Mouse (Mus musculus): ENCODE data around the gene Bbs5.
"Not testable (repeated sequence)": the region's sequence is repeated elsewhere in the genome, so short reads cannot be mapped to it uniquely, and the experiment has no call there.

Gene Bbs5

GRCm38 (mm10) chr2:69646726-69647490, at the start of gene Bbs5:
Gene Bbs5 (plus strand): TSS chr2:69647171.
- DNase-seq = peak; percentile 97

DNA sequence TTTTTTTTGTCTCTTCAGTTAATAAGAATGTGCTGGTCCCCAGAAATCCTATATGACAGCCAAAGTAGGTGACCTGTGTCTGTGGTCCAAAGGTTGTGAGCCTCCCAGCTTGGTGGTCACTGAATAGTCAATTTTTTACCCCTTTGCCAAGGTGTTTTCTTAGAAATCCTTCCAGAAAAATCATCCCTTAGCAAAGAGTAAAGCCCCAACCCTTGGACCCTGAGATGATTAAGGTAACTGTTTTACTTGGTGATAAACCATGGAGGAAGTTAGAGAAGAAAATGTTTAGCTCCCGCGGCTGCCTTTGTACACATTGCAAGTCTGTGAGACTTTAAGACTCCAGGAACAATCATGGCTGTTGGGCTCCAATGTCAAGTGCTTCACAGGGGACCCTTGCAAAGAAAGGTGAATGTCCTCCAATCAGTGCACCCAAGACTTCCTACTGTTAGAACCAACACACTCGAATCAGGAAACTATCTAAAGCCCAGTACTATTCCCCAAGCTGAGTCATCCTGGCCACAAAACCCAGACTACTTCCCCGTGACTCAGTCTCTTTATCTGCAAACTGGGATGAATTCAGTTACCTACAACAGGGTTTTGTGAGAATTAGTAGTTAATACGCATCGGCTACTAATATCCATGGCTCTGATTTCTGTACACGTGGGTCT, 43.1 kb upstream of the Bbs5 start:
- no peak for DNase-seq

DNA sequence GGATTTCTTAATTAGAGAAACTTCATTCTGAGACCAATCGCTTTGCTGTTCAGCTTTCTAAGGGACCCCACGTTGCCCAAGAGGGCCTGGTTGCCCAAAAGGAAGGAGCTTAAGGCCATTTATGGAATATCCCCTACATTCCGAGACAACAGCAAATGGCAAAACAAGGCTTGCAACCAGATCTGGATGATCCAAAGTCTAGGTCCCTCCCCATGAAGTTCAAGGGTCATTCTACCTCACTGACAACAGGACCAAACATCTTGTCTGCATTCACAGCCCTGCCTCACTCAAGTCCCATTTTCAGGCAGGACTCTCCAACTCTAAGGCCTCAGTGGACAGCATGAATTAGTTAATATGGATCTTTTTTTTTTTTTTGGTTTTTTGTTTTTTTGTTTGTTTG, 40.4 kb upstream of the Bbs5 start:
- DNase-seq = no peak

- no peak for DNase-seq
These were observed 34.7 kb upstream of the Bbs5 start for GRCm38 (mm10) chr2:69612237-69612636.

- DNase-seq = no peak
These were observed 34.3 kb upstream of the Bbs5 start for GRCm38 (mm10) chr2:69612716-69613115.

DNA sequence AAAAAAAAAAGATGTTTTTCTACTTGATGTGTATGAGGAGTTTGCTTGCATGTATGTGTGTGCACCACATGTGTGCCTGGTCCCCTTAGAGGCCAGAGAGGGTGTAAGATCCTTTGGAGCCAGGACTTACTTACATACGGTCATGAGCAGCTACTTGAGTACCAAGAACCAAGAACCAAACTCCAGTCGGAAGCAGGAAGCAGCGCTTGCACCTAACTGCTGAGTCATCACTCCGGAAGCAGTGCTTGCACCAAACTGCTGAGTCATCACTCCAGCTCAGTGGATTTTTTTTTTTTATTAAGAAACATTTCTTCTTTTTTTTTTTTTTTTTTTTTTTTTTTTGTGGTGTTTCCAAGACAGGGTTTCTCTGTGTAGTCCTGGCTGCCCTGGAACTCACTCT, 33.7 kb upstream of the Bbs5 start:
- no peak for DNase-seq

GRCm38 (mm10) chr2:69618336-69618735, 28.6 kb upstream of the Bbs5 start:
- DNase-seq = no peak

- no peak for DNase-seq
These were observed 27.7 kb upstream of the Bbs5 start for GRCm38 (mm10) chr2:69619286-69619685.

DNA sequence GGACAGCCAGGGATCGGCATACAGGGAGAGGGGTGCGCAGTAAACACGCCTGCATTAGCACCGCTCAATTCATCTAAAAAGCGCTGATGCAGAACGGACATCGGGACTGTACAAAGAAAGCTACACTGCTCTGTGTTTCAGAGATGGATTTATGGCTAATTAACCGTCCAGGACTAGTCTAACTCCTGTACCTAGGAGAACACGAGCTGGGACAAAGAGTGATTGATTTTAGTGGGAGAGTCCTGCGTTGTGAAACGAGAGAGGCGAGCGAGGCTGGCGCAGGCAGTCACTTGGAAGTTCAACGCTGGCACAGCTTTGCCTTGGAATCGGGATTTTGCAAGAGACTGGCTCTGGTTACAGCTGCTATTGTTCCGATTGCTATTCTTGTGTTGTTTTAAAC, 17.8 kb upstream of the Bbs5 start:
- no peak for DNase-seq

- no peak for DNase-seq
These were observed 17.1 kb upstream of the Bbs5 start for GRCm38 (mm10) chr2:69629914-69630313.

DNA sequence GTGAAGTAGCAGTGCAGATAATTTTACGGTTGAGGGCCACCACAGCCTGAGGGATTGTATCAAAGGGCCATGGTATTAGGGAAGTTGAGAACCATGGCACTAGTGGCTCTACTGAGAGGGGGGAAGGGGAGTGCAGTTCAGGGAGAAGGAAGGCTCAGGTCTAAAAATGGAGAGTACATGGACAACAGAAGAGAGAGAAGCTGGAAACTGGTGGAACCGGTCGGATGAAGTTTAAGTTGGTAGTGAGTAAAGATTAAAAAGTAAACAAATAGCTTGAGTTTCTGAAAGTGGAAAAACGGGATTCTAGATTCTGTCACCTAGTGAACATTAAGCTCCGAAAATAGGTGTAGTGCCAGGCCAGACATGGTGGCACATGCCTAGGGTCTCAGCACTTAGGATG, 16.2 kb upstream of the Bbs5 start:
- DNase-seq = no peak

DNA sequence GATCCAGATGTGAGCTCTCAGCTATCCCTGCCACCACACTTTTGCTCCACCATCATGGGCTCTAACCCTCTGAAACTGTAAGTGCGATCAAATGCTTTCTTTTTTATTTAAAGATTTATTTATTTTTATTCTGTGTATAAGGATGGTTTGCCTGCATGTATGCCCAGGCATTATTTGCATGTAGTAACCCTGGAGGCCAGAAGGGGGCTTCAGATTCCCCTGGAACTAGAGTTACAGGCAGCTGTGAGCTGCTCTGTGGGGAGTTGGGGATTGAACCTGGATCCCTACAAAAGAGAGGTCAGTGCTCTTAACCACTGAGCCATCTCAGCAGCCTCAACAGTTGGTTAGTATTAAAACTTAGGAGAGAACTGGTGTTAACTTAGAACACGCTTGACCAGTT, 15.5 kb upstream of the Bbs5 start:
- no peak for DNase-seq

GRCm38 (mm10) chr2:69635064-69635701, 11.8 kb upstream of the Bbs5 start:
- peak; percentile 36 to 61 for DNase-seq

DNA sequence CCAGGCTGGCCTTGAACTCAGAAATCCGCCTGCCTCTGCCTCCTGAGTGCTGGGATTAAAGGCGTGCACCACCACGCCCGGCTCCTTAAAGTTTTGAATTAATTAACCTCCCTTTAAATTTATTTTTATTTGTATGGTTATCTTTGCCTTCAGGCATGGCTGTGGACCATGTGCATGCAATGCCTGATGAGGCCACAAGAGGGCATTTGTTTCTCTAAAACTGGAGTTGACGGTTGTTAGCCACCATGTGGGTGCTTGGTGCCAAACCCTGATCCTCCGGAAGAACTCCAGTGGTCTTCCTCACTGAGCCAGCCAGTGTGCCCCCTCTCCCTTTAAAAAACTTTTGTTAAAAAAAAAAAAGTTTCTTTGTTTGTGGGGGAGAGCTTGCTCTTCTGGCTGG, 11.2 kb upstream of the Bbs5 start:
- peak; percentile 20 to 60 for DNase-seq

DNA sequence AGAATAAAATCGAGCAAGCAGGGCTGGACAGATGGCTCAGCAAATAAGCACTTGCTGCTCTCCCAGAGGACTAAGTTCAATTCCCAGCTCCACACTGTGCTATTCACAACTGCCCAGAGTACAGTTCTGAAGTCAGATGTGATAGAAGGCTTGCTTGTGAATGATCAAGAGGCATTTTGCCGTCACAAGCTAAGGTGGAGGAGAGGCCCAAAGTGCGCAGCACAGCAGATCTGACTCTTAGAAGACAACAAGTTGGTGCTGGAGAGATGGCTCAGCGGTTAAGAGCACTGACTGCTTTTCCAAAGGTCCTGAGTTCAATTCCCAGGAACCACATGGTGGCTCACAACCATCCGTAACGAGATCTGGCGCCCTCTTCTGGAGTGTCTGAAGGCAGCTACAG, 9.0 kb upstream of the Bbs5 start:
- DNase-seq = not testable (repeated sequence)

DNA sequence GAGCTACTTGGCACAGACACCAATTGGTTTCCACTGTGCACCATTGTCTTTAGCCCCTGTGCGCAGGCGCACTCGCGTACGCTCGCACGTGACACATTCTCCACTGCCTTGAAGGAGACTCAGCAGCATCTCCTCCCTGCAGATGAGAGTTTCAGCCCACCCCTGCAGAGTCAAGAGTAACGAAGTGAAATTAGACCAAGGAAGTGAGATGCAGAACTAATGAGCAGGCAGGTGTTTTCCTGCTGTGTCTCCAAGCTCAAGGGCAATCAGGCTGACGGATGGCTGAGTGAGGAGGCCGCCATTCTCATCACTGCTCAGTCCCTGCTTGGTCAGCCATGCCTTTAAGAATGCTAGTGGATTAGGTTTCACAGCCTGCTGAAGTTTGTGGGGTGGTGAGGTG, 6.9 kb upstream of the Bbs5 start:
- DNase-seq = peak; percentile 27 to 50

- DNase-seq = no peak
These were observed 1.9 kb upstream of the Bbs5 start for GRCm38 (mm10) chr2:69644968-69645617.

GRCm38 (mm10) chr2:69649716-69650115, 2.7 kb downstream of the Bbs5 start:
- no peak for DNase-seq

DNA sequence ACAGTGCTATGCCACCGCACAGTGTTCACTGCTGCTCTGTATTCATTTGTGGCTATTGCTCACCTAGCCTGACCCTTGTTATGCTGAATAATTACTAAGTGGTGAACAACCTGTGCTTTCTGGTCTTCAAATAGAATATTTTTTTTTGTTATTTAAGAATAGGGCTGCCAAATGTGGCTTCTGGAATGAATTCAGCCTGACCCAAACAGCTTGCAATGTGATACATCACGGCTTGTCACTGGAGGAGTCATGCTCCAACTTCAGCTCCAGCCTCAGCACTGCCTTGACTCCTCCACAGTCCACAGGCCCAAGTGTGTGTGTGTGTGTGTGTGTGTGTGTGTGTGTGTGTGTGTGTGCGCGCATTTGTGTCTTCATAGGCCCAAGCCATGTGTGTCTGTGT, 12.4 kb downstream of the Bbs5 start:
- no peak for DNase-seq

DNA sequence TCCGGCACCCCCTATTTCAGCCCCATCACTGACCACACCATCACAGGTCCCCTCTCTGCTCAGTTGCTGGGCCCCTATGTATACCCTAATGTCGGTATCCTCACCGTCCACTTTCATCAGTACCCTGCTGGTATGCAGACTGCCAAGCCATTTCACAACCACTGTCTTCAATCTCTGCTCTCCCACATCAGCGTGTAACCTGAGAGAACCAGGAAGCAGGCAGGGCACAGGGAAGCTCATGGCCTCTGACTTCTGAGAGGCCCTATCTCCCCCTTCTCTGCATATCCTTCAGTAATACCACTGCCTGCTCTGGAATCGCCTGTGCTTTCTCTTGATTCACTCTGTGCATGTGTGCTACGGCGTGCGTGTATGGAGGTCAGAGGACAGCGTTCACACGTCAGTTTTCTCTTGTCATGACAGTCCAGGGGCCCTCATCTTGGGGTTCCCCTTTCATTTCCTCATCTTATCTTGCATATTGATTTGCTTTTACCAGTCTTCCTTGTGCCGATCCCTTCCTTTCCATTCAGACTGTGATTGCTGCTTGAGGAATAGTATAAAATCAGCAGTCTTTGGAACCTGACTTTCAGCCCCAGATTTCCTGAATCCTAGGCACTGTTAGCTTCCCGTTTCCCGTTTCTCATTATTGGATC, 17.0 kb downstream of the Bbs5 start:
- DNase-seq = no peak

DNA sequence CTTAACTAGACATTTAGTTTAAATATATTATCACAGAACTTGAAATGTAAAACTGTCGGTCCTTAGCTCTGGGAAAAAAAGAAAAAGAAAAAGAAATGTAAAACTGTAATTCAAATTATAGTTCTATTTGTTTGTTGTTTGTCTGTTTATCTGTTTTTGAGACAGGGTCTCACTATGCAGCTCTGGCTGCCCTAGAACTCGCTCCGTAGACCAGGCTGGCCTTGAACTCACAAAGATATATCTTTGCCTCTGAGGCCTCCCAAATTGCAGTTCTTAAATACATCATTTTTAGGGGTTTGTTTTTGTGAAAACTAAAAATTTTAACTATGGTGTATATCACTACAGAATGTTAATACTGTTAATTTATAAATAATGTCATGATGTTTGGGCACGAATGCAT, 20.7 kb downstream of the Bbs5 start:
- DNase-seq = no peak

DNA sequence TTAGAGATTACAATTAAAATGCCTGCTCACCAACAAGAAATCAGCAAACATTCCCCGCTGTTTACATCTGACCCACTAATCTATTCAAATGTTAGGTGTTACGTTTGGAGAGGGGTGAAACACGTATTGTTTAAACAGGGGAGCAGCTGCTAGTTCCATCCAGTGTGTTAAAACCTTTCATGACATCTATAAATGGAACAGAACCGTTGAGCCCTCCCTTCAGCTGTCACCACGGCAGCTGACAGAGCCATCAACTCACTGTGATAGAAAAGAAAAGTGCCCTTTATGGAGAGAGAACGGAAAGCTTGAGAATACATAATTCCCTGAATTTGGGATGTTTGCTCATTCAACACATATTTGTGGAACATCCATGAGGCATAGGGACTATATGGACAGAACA, 21.4 kb downstream of the Bbs5 start:
- no peak for DNase-seq

GRCm38 (mm10) chr2:69669853-69670252, 22.9 kb downstream of the Bbs5 start, which contains the start of gene Klhl41:
Gene Klhl41 (plus strand): TSS chr2:69670120.
- no peak for DNase-seq

Measured in cerebellum, postnatal 25 days (tissue).